Mouse (Mus musculus) liver (tissue): ENCODE results near the gene Cald1.

Source experiments
- DNase-seq: peaks from one replicate; pipeline ENCODE4 v3.0.0-alpha.2; 2020; ENCODE audit warnings: mixed read lengths

The Cald1 gene

DNA sequence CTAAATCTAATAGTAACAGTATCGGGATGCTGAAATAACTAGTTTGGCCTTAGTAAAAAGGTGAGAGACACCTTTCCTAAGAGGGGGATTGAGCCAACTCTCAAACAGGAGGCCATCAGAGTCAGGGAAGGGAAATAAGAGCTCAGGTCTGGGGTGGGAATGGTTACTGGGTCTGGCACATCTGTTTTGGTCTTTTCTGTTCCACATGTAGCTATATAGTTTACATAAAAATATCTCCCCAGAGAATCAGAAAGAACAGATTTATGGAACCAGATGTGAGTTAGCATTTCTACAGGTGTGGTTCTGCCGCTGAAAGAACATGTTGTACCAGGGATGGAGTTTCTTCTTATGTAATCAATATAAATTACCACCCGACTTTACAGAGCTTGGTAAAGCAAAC is 17.1 kb downstream of the Cald1 start:
- no peak for DNase-seq

DNA sequence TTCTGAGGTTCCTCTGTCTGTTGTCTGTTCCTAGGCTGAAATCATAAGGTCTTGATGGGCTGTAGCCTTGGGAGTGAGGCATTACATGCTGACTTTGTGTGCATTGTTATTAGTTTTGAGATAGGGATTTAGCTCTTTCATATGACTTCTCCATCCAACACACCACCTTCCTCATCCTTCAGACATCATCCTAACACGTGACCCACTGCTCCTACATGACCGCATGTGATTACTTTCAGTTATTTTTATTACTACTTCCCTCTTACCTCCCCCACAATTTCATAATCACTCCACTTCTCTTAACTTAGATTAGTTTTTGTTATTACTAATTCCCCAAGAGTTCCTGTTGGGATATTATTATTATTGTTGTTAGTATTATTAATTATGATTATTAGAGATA is 21.2 kb downstream of the Cald1 start:
- no peak for DNase-seq

DNA sequence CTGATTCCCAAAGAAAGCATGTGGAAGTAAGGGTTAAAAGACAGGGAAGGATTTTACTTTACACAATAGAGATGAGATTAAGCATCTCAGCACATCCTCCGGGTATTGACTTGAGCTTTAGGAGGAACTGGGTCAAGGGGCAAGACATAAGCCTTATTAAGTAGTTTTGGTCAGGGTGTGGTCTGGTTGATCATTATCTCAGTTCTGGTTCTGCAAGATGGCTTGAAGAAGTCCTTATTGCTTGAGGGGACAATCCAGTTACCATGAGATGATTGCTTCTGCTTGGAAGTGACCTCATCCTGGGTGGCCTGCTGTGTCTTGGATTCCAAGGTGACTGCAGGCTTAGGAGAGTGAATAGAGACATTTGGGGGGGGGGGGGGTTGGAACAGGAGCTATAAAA is 21.9 kb downstream of the Cald1 start:
- DNase-seq: no peak

DNA sequence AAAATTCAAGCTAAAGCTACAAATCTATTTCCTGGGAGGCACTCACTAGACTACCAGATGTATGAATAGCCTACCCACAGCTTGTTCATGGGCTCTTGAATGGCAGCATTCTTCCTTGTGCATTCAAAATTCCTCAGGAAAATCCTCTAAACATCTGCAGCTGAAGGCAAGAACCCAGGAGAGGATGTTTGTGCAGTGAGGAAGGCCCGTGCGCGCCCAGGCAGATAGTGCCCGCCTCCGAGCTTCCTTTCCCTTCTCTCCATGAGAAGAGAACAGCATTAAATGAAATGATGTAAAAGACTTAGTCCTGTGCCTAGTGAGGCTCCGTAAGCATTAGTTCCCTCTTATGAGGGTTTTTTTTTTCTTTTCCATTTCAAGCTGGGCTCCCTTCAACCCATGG is 24.6 kb downstream of the Cald1 start:
- no peak for DNase-seq

DNA sequence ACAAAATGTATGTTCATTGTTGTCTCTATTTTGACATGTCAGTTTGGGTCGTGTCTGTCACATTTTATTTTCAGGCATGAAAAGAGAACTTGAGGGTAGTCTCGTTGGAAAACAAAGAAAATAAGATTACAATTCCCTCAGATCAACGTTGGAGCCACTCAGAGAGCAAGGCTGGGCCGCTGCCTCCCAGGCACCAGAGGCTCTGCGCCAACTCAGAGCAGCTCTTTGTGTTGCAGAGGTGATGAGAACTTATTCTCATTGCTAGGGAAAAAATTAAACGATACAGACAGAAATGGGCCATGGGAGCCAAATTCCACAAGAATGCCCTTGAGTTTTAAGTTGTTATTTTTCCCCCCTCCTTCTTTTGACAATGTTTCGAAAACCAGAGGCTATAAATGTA is 25.0 kb downstream of the Cald1 start:
- DNase-seq: no peak

DNA sequence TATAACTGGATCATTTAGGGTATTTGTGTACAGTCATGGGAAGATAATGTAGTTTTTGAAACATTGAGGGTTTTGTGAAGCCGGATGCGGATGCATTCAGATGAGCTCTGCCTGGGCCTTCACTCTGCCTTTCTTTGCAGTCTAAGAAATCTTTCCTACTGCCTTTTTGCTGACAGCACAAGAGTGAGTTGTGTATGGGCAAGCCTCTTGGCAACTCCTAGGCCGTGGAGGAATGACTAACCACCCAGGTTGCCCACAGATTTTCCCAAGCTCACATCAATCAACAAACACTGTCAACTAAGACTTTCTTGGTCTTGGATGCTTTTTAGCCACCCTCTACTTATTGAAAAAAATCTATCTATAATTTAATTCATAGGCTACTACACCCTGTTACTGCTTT is 26.2 kb downstream of the Cald1 start:
- DNase-seq: no peak

DNA sequence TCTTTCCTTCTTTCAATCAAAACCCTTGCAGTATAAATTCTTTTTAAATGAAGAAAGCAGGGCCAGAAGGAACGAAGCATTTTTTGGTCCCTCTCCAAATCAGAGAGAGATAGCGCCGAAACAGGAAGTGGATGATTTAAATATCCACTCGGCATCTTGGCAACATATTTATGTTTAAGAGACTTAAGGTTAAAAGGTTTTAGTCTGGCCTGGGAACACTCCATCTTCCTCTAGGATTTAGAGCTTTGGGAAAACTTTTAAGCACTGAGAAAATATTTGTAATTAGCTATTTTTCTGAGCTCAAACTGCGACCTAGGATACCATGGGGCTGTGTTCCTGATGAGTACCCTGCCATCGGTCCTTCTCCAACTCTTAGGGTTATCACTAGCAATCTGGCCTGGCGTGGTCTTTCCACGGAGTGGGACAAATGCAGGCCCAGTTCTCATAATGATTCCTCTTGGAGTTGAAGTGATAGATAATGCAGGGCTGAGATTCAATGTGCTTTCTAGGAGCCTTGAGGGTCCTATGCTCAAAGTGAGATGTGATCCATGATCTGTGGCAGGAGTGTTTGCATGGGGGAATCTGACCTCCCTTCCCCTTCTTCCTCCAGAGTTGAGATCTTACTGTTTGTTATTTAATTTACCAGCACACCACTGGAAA is 28.4 kb downstream of the Cald1 start:
- no peak for DNase-seq

DNA sequence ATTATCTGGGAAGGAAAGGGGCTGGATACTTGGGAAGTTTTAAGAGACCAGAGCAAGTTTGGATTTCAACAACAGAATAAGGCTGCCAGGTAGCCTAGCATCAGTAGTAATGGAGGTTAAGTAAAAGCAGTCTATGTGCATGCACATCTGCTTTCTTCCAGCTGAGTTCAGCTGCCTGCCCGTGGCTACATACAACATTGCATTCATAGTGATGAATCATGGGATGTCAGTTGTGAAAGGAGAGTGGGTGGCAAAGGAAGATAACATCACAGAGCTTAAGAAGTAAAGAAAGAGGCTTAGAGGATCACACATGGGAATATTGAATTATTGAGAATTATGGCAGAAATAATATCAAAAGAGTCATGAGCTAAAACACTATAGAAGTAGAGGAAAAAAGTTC is 29.8 kb downstream of the Cald1 start:
- no peak for DNase-seq

DNA sequence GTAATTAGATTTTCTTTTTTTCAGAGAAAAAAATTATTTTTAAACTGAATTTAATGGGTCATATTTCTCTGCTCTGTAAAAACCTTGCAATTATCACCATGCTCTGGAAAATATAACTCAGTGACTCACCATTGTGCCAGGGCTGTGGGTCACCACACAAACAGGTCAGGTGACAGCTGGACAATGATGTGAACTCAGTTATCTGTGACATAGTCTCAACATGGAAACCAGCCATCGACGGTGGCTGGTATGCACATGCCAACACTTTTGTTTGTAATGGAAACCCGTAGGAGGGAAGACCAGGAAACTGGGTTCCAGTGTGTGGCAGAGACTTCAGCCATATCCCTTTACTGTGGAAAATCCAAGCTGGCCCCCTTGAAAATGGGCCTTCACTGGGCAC is 35.5 kb downstream of the Cald1 start:
- no peak for DNase-seq

DNA sequence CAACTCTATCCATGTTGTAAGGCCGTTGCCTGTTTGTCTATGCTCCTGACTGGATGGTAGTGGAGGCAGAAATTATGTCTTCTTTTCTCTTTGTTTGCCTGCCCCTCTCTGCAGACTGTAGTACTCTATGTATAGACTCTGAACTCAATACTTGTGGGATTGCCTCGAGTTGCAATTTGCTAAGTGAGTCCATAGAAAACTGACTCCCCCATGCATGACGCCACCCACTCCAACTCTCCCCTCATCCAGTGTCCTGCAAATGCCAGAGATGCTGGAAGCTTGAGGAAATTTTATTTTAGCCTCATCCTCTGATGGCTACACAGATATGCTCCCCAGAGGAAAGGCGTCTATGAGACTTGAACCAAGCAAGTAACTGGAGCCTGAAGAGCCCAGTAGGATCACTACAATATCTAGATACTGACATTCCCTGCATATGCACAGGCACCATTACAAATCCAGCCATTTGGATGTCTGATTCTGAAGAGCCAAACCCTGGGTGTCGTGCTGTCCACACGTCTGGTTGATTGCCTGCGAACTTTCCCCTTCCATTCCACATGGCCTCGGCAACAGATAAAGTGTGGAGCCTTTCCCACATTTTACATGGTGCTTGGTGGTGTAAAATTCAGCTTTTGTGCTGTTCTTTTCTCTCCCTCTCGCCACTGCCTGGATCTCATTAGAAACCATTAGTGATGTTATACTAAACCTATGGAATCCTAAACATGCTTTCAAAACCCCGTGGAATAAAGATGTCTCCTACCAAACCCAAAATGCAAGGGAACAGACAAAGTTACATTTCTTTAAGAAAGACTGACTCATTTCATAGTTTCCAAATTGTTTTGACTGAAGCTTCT is 39.5 kb downstream of the Cald1 start:
- DNase-seq: no peak

DNA sequence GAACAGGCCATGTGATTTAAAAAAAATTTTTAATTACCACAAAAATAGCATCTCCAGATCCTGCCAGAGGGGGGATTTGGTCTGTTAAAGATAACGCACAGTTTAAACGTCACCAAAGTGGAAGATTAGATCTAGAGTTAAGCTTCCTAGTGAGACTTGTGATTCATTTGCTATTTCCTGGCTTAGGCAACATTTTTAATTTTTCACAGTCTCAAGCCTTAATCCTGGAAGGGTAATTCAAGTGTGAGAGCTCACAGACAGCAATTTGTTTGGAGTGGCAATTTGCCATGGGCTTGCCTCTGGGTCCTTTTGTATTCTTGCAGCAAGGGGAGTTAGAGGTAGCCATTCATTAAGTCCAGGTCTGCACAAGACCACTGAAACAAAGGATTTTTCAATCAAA is 40.4 kb downstream of the Cald1 start:
- DNase-seq: no peak

DNA sequence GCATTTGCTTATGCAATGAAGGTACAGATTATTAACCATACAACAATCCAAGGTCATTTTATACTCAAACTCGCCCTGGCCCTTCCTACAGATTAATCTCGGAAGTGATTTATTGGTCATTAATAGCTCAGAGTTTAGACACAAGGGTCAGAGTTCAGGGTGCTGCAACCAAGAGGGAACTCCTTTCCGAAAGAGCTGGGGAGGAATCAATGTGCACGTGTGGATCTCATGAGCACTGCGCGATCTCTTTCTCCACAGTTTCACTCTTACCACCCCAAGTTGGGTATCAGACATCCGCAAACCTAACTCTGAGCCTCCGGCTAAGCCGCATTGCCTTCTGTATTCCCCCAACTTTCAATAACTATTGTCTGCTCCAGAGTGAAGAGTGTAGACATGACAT is 41.9 kb downstream of the Cald1 start:
- no peak for DNase-seq

DNA sequence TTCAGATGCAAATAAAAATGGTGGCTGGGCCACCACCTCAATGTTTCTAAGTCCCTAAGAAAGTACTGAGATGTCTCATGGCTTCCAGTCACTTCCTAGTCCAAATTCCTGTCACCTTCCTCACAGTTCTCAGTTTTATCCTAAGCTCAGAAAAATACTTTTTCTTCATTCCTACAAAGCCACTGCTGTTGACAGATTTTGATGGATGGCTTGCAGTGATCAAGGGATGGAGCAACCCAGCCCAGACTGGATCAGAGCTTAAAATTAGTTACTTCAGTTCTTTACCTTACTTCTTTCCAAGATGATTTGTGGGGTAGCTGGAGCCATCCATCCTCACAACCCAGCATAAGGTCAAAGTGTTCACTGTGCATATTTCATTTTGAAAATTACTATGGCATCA is 42.8 kb downstream of the Cald1 start:
- DNase-seq: no peak

DNA sequence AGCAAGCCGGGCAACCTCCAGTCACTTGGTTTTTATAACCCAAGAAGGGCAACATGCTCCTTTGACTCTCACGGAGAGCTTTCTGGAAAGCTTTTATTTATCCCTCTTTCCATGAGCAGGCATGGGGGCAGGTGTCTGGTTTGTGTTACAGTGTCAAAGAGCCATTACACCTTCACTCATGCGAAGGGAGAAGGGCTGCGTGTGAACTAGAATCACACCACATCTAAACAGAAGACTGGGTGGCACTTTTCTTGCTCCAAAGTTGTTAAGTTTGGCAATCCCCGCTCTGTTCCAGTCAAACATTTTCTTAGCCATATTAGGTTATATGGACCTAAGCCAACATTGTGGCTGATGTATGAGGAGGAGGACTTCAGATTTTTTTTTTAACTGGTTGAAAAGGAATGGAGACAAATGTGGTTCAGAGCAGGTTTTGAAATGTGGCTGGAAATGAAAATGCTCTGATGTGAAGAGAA is 43.8 kb downstream of the Cald1 start:
- no peak for DNase-seq

DNA sequence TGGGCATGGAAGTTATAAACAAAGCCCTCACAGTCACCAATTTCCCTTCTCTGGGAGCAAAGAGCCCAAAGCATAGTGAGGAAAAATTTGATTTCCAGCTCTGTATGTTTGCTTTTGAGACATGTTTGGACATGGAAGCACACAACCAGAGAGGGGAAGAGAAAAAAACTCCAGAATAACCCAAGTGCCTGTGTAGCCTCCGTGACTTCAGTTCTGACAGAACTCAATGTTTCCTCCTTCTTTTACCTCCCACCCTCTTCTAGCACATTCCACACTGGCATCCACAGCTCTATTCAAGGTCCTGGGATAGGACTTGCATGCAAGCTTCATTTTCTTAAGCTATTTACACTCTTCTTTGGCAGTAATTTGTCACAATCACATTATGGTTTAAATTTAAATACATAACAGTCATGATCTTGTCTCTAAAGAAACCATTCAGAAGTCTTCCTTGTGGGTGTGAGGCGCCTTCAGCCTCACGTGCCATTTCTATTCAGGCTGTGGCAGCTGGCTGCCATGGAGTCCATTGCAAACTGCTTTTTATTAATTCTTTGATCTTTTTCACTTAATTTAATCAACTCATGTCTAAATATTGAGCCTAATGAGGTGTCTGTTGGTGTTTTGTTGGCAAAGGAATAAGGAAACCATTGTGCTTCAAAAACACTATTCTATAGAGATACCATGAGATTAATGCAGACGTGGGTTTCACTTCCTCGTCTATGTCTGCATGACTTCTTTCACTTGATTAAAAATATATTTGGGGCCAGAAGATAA is 49.9 kb downstream of the Cald1 start:
- no peak for DNase-seq

DNA sequence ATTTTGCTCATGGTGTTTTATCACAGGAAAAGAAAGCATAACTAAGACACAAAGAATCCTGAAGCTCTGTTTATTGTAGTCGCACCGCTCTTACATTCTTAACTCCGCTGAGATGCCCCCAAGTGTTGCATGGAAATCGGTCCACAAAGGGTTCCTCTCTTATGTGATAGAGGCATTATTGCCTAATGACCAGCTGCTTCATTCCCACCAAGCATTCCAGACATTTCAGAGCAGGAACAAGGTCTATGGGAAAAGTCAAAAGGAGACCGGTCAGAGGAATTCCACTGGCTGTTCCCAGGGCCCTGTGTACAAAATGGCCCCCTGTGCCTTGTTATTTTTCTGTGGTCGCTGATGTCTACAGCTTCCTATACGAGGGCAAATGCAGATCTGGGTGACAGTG is 53.0 kb downstream of the Cald1 start:
- DNase-seq: no peak

DNA sequence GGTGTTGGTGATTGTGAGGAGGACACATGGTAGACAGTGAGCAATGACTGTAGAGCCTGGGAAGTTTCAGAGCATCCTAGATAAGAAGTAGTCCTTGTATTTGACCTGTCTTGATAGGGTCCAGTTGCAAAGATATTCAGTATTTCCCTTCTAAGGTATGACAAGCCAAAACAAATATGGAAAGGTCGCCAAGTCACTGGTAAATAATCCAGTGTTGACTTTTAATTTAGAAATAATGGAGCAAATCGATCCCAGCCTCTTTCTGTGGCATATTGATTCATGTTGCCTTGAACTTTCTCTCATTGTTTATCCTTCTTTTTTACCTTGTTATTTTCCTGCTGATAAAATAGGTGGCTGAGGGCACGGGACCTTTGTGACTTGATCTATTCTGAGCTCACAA is 57.4 kb downstream of the Cald1 start:
- DNase-seq: no peak

DNA sequence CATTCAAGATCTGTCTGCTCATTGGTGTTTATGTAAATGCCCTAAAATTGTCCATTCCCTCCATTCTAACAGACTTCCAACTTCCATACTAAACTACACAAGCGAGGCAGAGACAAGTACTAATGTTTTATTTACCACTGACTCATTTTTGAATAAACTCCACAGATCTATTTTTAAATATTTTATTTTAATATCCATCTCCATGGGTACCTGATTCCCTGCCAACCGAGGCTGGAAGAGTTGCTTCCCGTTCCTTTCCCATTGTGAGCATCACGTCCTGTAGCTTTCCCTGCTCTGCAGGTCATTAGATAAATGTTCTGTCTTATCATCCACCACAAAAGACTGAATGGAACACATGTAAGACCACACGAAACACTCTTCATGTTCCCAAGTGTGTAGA is 60.5 kb downstream of the Cald1 start:
- no peak for DNase-seq

DNA sequence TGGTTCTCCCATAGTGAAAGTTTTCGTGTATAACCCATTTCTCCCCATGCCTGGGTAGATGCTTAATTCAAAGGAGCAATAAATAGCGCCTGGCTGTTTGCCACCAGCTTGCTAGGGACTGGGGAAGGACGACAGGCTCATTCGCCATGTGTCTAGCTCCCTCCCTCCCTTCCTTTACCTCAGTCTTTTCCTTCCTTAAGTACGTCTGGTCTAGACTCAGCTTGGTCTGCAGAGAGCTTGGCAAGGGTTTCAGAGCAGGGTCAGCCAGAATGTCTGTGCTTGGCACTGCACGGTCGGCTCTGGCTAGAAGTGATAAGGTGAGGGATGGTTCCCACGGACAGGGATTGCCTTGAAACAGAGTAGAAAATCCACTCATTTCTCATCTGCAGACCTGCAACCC is 62.4 kb downstream of the Cald1 start:
- DNase-seq: no peak

DNA sequence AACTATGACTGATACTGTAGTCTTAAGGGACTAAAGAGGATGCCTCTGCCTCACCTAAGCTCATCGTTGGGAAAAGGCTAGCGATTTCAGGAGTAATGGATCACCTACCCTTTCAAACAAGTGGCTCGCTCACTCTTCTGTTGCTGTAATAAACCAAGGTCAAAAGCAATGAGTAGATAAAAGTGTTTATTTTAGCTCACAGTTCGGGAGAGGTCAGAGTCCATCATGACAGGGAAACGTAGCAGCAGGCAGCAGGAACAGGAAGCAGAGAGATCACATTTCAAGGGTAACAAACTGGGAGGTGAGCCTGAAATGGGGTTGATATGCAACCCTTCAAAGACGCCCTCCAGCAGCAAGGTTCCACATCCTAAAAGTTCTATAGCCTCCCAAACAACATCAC is 64.3 kb downstream of the Cald1 start:
- DNase-seq: no peak

DNA sequence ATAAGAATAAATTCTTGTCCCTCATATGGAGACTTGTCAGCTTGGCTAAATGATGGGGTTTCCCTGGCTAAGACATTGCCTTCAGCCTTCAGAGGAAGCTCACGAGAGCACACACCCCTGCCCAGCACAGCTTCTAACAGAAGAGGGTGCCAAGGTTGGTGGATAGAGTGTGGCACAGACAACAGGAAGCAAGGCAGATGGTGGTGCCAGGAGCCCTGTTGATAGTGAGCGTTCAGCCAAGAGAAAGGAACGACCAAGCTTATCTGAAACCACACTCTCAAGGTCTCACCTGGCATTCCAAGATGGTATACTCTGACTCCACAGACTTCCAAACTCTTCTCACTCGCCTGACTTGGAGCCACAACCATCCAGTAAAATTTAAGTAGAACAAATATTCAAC is 66.0 kb downstream of the Cald1 start:
- DNase-seq: no peak

DNA sequence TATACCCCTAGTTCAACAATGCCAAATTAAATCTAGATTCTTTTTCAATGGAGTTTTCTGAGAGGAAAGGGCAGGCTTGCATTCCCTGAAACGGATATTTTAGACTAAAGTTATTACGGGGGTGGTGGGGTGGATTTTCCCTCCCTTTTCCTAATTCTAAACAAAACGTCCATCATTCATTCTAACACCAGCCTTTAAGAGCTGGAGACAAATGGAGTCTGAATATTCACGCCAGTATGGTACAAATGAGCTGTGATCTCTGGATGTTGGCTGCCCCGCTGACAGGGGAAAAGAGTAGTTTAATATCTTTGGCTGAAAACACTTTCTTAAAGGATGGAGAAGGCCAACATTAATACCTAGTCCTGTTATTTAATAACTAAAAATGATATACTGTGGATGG is 66.4 kb downstream of the Cald1 start:
- DNase-seq: no peak

DNA sequence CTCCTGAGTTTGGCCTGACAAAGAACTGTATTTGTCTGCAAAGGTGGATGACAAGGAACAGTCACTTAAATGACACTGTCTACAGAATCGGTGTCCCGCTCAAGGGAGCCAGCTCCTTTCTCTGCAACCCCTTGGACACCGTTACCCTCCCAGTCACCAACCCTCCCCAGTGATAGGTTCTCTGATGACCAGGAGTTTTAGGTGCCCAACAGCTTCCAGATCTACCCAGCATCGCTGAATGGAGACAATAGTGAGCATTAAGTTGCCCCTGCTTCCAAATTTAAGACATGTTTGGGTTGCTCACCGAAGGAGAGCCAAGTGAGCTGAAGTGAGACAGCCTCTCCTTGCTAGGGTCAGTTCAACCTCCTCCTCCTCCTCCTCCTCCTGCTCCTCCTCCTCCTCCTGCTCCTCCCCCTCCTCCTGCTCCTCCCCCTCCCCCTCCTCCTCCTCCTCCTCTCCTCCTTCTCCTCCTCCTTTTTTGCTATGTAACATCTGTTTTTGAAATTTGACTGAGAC is 70.5 kb downstream of the Cald1 start:
- DNase-seq: no peak

DNA sequence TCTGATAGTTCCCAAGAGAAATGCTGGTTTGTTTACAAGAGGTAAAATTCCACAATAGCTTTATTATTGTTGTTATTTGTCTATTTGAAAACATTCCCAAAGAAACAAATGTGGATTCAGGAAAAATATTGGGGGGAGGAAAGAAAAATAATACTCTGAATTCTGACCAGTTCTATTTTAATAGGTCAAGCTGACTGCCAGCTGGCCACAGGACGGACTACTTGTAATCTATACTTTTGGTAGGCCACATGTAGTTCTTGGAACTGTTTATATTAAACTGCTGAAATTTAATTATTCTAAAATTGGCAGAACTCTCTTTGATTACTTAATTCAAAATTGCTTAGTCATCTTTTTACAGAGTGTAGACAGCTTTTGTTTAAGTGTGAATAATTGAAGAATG is 73.1 kb downstream of the Cald1 start:
- DNase-seq: no peak
